Mouse (Mus musculus) cerebellum, postnatal 25 days (tissue): ENCODE data around the gene Adgrb3.

Experiments used
- DNase-seq, 2 experiments: peaks; one replicate each; pipeline ENCODE4 v3.0.0; 2021; ENCODE audit warnings: mixed read lengths in 2 of 2

The Adgrb3 gene

GRCm38 (mm10) chr1:25828971-25829920, at the start of gene Adgrb3:
Gene Adgrb3, minus strand, starts transcription at chr1:25829707.
- DNase-seq: peak; percentile 44 to 60

- DNase-seq: no peak
Observed at GRCm38 (mm10) chr1:25877526-25877925, 48.0 kb upstream of the Adgrb3 start.

GRCm38 (mm10) chr1:25857473-25857872, 28.0 kb upstream of the Adgrb3 start:
- DNase-seq: no peak

GRCm38 (mm10) chr1:25854451-25854978, 25.0 kb upstream of the Adgrb3 start:
- DNase-seq: no peak

GRCm38 (mm10) chr1:25832260-25832659, 2.8 kb upstream of the Adgrb3 start:
- peak; percentile 18 to 25 for DNase-seq

GRCm38 (mm10) chr1:25831521-25831900, 2.0 kb upstream of the Adgrb3 start:
- no peak for DNase-seq

- DNase-seq: peak; percentile 31 to 48
Observed at GRCm38 (mm10) chr1:25830757-25831520, 1.4 kb upstream of the Adgrb3 start.

- DNase-seq: peak; percentile 90 to 94
Observed at GRCm38 (mm10) chr1:25829921-25830751, 629 bp upstream of the Adgrb3 start.

- peak; percentile 49 to 67 for DNase-seq
Observed at GRCm38 (mm10) chr1:25828071-25828755, 1.3 kb downstream of the Adgrb3 start.

GRCm38 (mm10) chr1:25827436-25827835, 2.1 kb downstream of the Adgrb3 start:
- DNase-seq: peak; percentile 47 to 65

- DNase-seq: peak; percentile 72 to 87
Observed at GRCm38 (mm10) chr1:25826771-25827170, 2.7 kb downstream of the Adgrb3 start.

GRCm38 (mm10) chr1:25824626-25825025, 4.9 kb downstream of the Adgrb3 start:
- peak; percentile 26 to 27 for DNase-seq

GRCm38 (mm10) chr1:25823961-25824360, 5.5 kb downstream of the Adgrb3 start:
- peak; percentile 30 to 32 for DNase-seq

- no peak for DNase-seq
Observed at GRCm38 (mm10) chr1:25815491-25815890, 14.0 kb downstream of the Adgrb3 start.

- DNase-seq: no peak
Observed at GRCm38 (mm10) chr1:25778784-25779183, 50.7 kb downstream of the Adgrb3 start.

GRCm38 (mm10) chr1:25777459-25777858, 52.0 kb downstream of the Adgrb3 start:
- DNase-seq: no peak

GRCm38 (mm10) chr1:25775440-25776130, 53.9 kb downstream of the Adgrb3 start:
- no peak for DNase-seq

GRCm38 (mm10) chr1:25768958-25769357, 60.5 kb downstream of the Adgrb3 start:
- DNase-seq: no peak

GRCm38 (mm10) chr1:25755265-25755664, 74.2 kb downstream of the Adgrb3 start:
- no peak for DNase-seq

- peak; percentile 46 to 68 for DNase-seq
Observed at GRCm38 (mm10) chr1:25754528-25754927, 75.0 kb downstream of the Adgrb3 start.

- DNase-seq: no peak
Observed at GRCm38 (mm10) chr1:25745575-25745974, 83.9 kb downstream of the Adgrb3 start.
